Mouse (Mus musculus) neural tube, embryonic 12.5 days (tissue): ENCODE measurements at regions not wholly inside any gene's neighbourhood (a gene's known extent, or its start where the extent isn't known, plus 50 kb on each side); places are given as distances from the start of the nearest gene placed in this dataset.
A peak's percentile ranks its signal among the peaks of the same experiment; 100 is the strongest.

ENCODE experiments used
- ATAC-seq: fragments of 200-750 bp; cut with Nextera tagmentation; 2 replicates; pipeline ENCODE4 v1.8.0; 2017; ENCODE audit warnings: low read depth, mild to moderate bottlenecking, moderate TSS enrichment, moderate library complexity; ENCODE audit not compliant: low FRiP score
- H3K27ac ChIP-seq: fragments of 300-500 bp; sonication (generic); 2 replicates; pipeline ENCODE4 v1.5.1; 2016
- H3K27me3 ChIP-seq: fragments of 300-500 bp; sonication (generic); replicated peaks from 2 replicates; pipeline ENCODE4 v1.6.1; 2016; ENCODE audit warnings: mild to moderate bottlenecking
- H3K36me3 ChIP-seq: fragments of 300-500 bp; sonication (generic); 2 replicates; pipeline ENCODE4 v1.6.1; 2016; ENCODE audit warnings: mild to moderate bottlenecking
- H3K4me1 ChIP-seq: fragments of 300-500 bp; sonication (generic); 2 replicates; pipeline ENCODE4 v1.6.1; 2016
- H3K4me2 ChIP-seq: fragments of 300-500 bp; sonication (generic); replicated peaks from 2 replicates; pipeline ENCODE4 v1.6.1; 2016; ENCODE audit warnings: mild to moderate bottlenecking
- H3K4me3 ChIP-seq: fragments of 300-500 bp; sonication (generic); 2 replicates; pipeline ENCODE4 v1.5.1; 2016
- H3K9ac ChIP-seq: fragments of 300-500 bp; sonication (generic); 2 replicates; pipeline ENCODE4 v1.6.1; 2016; ENCODE audit warnings: mild to moderate bottlenecking
- H3K9me3 ChIP-seq: fragments of 300-500 bp; sonication (generic); 2 replicates; pipeline ENCODE4 v1.6.1; 2016; ENCODE audit warnings: mild to moderate bottlenecking
- WGBS: fragments of 180-500 bp; shearing (Covaris S2); methylation state at CpG from one replicate; pipeline ENCODE4 v1.1.7; 2016; 5-methylcytosine and 5-hydroxymethylcytosine counted together

DNA sequence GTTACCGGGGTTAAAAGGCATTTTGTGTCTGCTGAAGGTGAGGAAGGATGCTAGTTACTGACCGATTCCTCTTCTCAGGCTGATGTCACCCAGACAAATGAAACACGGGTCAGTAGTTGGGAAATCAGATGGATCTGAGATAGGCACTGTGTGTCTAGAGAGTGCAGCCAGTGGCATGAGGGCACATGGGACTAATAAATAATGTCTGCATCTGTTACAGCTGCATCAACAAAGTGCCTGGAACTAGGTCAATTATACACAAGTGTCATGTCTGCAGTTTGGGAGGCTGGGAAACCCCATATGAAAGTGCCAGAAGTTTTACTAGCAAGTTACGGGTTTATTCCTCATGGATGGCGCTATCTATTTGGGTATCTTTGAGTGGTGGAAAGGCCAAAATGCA is 68.8 kb downstream of the Cxcl12 start:
- no peaks in the 10 kb centered on the region for H3K36me3 ChIP-seq
- no peak for ATAC-seq
- no peaks in the 10 kb centered on the region for H3K4me1 ChIP-seq
- no peak overlapping the region for H3K4me3 ChIP-seq
- H3K27ac ChIP-seq, result no peak overlapping the region
- H3K27me3 ChIP-seq, result no peaks in the 10 kb centered on the region
- H3K4me2 ChIP-seq, result no peak overlapping the region
- 80% methylated on average over 5 of the region's 5 CpGs for WGBS
- H3K9me3 ChIP-seq, result no peaks in the 10 kb centered on the region
- no peak overlapping the region for H3K9ac ChIP-seq

DNA sequence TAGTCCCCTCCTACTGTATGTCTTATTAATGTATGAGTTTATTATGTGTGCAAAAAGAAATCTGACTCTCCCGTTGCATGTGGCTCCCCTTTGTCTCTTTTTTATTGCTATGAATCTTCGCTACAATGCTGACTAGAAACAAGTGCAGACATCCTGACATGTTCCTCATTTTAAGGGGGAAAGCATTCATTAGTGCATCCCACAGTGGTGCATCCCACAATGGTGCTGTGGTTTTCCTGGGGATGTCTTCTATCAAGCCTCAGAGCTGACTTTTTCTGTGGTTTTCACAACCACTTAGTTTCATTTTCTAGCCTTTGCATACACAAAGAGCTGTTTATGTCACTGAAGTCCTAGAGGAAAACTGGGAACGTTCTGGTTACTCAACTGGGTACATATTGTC is 72.9 kb downstream of the Cxcl12 start:
- no peaks in the 10 kb centered on the region for H3K27me3 ChIP-seq
- H3K9ac ChIP-seq, result no peak overlapping the region
- no peaks in the 10 kb centered on the region for H3K36me3 ChIP-seq
- whole genome bisulfite sequencing, result 69% methylated on average over 3 of the region's 3 CpGs
- no peak overlapping the region for H3K27ac ChIP-seq
- H3K9me3 ChIP-seq, result no peaks in the 10 kb centered on the region
- ATAC-seq, result no peak
- H3K4me3 ChIP-seq, result no peak overlapping the region
- no peak overlapping the region for H3K4me2 ChIP-seq
- no peaks in the 10 kb centered on the region for H3K4me1 ChIP-seq

DNA sequence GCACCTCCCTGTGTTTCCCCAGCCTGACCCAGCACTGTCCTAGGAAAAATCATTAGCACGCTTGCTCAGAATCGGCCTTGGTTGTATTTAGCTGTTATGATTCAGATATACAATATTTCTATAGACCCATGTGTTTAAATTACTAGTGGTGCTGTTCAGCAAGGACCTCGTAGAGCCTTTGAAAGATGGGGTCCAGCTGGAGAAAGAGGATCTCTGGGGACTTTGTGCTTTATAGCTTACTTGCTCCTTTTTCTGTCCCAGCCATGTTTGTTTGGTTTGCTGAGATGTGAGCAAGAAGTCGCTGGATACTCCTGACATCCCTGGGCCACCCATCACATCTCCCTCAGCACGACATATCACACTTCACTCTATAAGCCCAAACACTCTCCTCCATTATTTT is 77.1 kb downstream of the Cxcl12 start:
- 87% methylated on average over 5 of the region's 5 CpGs for WGBS
- Histone ChIP-seq H3K4me1 (no peaks in the 10 kb centered on the region; the same call in 1 of the 2 replicates), H3K36me3 (no peaks in the 10 kb centered on the region), H3K27ac (no peak overlapping the region), H3K9me3 (no peaks in the 10 kb centered on the region), H3K27me3 (no peaks in the 10 kb centered on the region), H3K9ac (no peak overlapping the region), H3K4me3 (no peak overlapping the region), H3K4me2 (no peak overlapping the region)
- ATAC-seq, result no peak

DNA sequence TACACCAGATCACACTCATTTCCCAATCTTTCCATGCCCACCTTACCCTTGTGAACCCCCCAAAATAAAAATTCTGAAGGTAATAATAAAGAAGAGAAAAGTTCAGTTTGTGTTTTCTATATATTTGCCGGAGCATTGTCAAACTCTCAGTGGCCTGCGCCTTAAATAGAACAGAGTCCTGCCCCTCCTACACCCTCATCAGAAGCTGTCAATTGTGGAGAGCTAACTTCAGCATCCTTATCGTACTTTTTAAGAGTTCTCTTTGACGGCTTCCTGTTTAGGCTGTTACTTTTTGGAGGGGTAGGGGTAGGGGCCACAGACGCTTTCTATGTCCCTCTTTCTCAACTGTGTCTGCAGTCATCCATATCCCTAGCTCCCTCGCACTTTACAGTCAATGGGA is 77.5 kb downstream of the Cxcl12 start:
- Histone ChIP-seq H3K36me3 (no peaks in the 10 kb centered on the region), H3K27me3 (no peaks in the 10 kb centered on the region), H3K9ac (no peak overlapping the region), H3K4me3 (no peak overlapping the region), H3K9me3 (no peaks in the 10 kb centered on the region), H3K4me1 (no peaks in the 10 kb centered on the region; the same call in 1 of the 2 replicates), H3K4me2 (no peak overlapping the region), H3K27ac (no peak overlapping the region)
- no peak for ATAC-seq
- 87% methylated on average over 6 of the region's 6 CpGs for WGBS

DNA sequence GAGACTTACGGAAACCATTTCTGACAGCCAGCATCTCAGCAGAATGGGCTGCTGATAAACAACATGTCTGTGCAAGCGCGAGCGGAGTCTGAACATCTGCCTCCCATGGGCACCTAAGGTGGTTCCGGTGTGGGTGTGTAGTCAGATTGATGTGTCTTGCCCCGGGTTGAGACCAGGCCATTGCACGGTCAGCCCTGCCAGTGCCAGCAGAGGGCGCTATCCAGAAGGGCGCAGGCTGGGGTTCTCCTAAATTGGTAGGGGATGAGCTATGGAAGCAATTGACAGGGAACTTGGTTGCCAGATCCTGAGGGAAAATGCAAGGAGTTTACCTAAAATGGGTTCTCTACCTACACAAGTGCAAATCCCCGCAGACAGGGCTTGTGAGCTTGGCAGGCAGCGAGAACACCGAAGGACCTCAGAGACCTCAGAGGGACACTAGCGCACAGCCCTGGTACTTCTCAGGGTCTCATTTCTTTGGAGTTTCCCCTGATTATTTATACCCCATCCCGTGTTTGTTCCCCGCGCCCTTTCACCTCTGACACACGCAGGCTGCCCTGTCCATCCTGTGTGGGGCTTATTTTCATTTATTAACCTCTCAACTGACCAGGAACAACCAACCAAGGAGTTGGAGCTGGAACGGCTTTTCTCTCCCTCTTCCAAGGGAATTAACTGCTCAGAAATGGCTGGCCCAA is 81.0 kb downstream of the Cxcl12 start:
- no peak for ATAC-seq
- H3K27ac ChIP-seq, result no peak overlapping the region
- WGBS, result 76% methylated on average over 18 of the region's 18 CpGs
- no peaks in the 10 kb centered on the region for H3K27me3 ChIP-seq
- no peaks in the 10 kb centered on the region; the same call in 1 of the 2 replicates for H3K4me1 ChIP-seq
- H3K36me3 ChIP-seq, result no peaks in the 10 kb centered on the region
- H3K4me3 ChIP-seq, result no peak overlapping the region
- H3K4me2 ChIP-seq, result no peak overlapping the region
- H3K9ac ChIP-seq, result no peak overlapping the region
- no peaks in the 10 kb centered on the region for H3K9me3 ChIP-seq

DNA sequence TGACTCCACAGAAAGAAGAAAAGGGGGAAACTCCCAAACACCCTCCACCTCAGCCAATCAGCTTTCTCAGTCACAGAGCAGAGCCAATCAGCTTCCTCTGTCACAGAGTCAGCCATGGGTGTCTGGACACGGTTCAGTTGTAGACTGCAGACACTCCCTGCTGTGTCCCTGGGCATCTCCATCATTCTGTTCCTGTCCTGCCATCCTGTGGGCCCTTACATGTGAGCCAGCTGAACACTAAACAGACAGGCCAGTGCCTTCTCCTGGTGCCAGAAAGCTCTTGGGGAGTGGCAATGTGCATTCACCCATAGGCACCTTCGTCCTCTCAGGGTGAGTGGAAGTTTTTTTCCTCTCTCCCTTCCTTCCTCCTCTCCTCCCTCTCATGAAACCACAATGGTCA is 81.7 kb downstream of the Cxcl12 start:
- Histone ChIP-seq H3K27ac (no peak overlapping the region), H3K27me3 (no peaks in the 10 kb centered on the region), H3K9me3 (no peaks in the 10 kb centered on the region), H3K4me1 (no peaks in the 10 kb centered on the region; the same call in 1 of the 2 replicates), H3K4me3 (no peak overlapping the region), H3K9ac (no peak overlapping the region), H3K4me2 (no peak overlapping the region), H3K36me3 (no peaks in the 10 kb centered on the region)
- WGBS, result 51% methylated on average over 2 of the region's 2 CpGs
- no peak for ATAC-seq

DNA sequence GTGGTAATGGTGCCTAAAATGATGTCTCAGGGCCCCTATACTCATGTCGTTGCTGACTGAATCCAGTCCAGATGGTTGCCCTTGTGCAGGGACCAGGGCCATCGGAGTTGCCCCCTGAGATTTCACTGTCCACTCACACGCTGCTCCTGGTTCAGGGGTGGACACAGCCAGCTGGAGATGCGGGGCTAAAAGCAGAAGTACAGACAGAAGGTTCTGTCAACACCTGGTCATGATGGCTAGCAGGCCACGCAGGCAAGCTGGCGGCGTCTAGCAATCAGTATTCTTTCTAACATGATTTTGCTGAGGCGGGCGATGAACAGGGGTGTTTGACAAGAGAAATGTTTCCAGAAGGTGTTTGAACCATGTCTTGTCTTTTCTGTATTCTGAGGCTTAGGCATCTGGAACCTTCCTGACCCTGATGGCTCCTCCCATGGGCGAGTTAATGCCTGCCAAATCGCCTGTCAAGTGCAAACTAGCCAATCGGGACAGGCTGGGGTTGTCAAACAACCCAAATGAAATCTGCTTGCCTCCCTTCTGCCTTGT is 83.1 kb downstream of the Cxcl12 start:
- H3K9ac ChIP-seq, result no peak overlapping the region
- no peaks in the 10 kb centered on the region; the same call in 1 of the 2 replicates for H3K4me1 ChIP-seq
- WGBS, result 73% methylated on average over 12 of the region's 12 CpGs
- H3K27ac ChIP-seq, result no peak overlapping the region
- ATAC-seq, result no peak
- H3K4me2 ChIP-seq, result no peak overlapping the region
- H3K27me3 ChIP-seq, result no peaks in the 10 kb centered on the region
- no peak overlapping the region for H3K4me3 ChIP-seq
- no peaks in the 10 kb centered on the region for H3K36me3 ChIP-seq
- H3K9me3 ChIP-seq, result no peaks in the 10 kb centered on the region

DNA sequence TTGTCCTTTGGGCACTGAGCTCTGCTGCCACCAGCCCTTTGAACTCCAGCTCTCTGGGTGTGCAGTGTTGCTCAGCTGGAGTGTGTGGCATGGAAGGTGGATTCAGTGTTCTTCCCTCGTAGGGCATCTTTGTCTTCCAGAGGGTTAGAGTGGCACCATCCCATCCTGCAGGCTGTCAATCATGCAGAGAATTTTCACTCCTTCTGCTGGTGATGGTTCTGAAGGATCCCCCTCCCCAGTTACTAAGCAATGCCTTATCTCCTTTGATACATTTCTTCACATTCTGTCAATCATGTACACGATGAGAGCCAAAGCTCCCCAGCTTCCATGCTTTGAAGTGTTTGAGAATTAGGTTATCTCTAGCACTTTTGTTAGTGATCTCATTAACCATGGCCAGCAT is 84.0 kb downstream of the Cxcl12 start:
- 90% methylated on average over 2 of the region's 2 CpGs for WGBS
- no peaks in the 10 kb centered on the region for H3K9me3 ChIP-seq
- no peaks in the 10 kb centered on the region; the same call in 1 of the 2 replicates for H3K4me1 ChIP-seq
- no peaks in the 10 kb centered on the region for H3K36me3 ChIP-seq
- H3K4me3 ChIP-seq, result no peak overlapping the region
- ATAC-seq, result no peak
- no peak overlapping the region for H3K9ac ChIP-seq
- no peaks in the 10 kb centered on the region for H3K27me3 ChIP-seq
- no peak overlapping the region for H3K4me2 ChIP-seq
- no peak overlapping the region for H3K27ac ChIP-seq

DNA sequence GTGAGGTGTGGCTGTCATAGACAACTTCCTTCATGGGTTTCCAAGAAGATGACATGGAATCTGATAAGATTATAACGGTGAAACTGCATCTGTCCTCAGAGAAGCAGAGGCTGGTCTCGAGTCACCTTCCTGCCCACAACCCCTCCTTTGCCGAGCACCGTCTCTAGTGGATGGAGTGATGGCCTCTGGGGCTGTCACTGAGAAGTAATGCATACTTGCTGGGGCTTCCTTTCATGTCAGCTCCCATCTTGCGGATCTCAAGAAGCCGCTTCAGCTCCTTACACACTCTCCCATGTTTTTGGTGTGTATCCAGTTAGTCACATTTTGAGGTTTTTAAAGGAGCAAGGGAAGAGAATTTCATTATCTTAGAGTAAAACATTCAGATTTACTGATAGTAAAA is 84.7 kb downstream of the Cxcl12 start:
- no peaks in the 10 kb centered on the region for H3K27me3 ChIP-seq
- H3K9ac ChIP-seq, result no peak overlapping the region
- no peaks in the 10 kb centered on the region for H3K36me3 ChIP-seq
- H3K9me3 ChIP-seq, result no peaks in the 10 kb centered on the region
- no peak overlapping the region for H3K27ac ChIP-seq
- H3K4me1 ChIP-seq, result no peaks in the 10 kb centered on the region
- no peak for ATAC-seq
- 91% methylated on average over 6 of the region's 6 CpGs for WGBS
- no peak overlapping the region for H3K4me2 ChIP-seq
- H3K4me3 ChIP-seq, result no peak overlapping the region

DNA sequence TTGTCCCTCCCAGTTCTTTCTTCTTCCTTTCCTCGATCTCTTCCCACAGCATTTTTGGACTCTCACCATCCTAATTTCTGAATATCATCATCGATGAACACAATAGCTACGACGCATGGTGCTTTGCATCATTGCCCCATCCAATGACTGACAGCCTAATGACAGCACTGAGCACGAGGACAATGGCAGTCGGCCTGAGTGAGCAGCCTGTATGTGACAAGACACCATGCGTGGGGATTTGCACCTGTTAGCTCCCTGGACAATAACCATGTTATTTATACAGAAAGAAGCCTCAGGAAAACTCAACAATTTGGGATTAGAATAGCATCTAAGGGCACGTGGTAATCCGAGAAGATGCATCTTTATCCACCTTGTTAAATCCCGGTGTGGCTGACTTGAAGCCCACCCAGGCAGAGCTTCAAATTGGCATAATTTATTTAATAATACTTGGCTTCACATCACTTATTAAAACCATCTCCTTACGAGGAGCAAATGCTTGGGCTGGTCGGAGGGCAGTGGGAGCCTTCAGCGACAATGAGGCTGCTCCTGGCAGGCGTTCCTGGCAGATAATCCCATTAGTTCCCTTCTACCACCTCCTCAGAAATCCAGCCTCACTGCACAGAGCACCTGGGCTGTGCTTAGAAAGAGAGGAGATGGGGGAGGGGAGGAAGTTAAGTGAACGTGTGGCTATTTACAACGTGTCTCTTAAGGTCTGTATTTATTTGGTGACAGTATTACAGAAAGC is 85.4 kb downstream of the Cxcl12 start:
- H3K4me3 ChIP-seq, result no peak overlapping the region
- H3K9me3 ChIP-seq, result no peaks in the 10 kb centered on the region
- 63% methylated on average over 16 of the region's 16 CpGs for WGBS
- H3K27ac ChIP-seq, result no peak overlapping the region
- H3K27me3 ChIP-seq, result no peaks in the 10 kb centered on the region
- no peaks in the 10 kb centered on the region for H3K36me3 ChIP-seq
- H3K4me2 ChIP-seq, result no peak overlapping the region
- no peaks in the 10 kb centered on the region for H3K4me1 ChIP-seq
- ATAC-seq, result no peak
- H3K9ac ChIP-seq, result no peak overlapping the region

DNA sequence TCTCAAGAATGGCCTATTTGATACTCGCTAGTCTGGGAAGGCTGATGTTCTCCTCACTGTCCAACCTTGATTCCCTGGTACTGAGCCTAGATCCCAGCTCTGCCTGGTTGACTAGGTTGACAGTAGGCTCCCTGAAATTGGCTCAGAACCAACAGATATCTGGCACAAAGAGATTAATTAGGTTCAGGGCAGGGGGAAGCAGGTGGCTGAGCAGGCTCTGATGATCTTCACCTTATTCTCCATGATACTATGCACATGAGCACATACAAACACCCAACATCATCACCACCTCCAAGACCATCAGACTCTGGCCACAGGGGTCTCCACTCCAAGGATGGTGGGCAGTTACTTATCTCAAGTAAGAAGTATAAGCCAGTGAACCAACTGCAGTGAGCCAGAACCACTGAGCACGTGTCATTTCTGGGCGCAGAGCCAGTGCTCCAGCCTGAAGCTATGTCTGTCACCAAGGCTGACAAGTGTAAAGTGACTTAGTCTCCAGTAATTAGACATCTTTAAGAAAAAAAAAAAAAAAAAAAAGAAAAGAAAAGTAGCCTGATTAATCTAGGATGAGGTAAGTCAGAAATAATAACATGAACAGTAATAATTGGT is 86.4 kb downstream of the Cxcl12 start:
- H3K4me3 ChIP-seq, result no peak overlapping the region
- no peaks in the 10 kb centered on the region for H3K4me1 ChIP-seq
- no peak overlapping the region for H3K4me2 ChIP-seq
- no peak overlapping the region for H3K27ac ChIP-seq
- no peaks in the 10 kb centered on the region for H3K27me3 ChIP-seq
- no peak overlapping the region for H3K9ac ChIP-seq
- H3K36me3 ChIP-seq, result no peaks in the 10 kb centered on the region
- no peaks in the 10 kb centered on the region for H3K9me3 ChIP-seq
- 0 out of 2 replicates have a peak, but pooled peaks have one; percentile 29 for ATAC-seq
- WGBS, result 89% methylated on average over 3 of the region's 3 CpGs

DNA sequence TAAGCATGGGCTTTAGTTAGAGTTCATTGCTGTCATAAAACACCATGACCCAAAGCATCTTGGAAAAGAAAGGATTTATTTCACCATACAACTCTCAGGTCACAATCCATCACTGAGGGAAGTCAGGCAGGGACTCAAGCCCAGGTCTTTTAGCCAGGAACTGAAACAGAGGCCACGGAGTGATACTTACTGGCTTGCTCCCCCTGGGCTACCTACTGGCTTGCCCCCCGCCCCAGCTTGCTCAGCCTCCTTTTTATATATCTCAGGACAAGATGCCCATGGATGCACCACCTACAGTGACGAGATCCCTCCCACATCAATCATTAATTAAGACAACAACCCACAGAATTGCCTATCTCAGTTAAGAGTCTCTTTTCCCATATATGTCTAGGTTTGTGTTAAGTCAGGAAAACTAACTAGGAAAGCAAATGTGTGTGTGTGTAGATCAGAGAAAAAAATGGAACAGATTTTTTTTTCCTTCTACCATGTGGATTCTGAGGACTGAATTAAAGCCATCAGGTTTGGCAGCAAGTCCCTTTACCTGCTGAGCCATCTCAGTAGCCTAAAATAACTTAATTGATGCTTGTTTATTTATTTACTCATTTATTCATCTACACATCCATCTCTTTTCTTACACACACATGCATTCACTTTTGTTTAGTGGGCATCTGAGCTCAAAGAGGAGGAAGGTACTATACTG is 87.2 kb downstream of the Cxcl12 start:
- no peak overlapping the region for H3K27ac ChIP-seq
- no peak for ATAC-seq
- no peaks in the 10 kb centered on the region for H3K4me1 ChIP-seq
- no peak overlapping the region for H3K4me3 ChIP-seq
- H3K4me2 ChIP-seq, result no peak overlapping the region
- no peaks in the 10 kb centered on the region for H3K36me3 ChIP-seq
- H3K9me3 ChIP-seq, result no peaks in the 10 kb centered on the region
- H3K9ac ChIP-seq, result no peak overlapping the region
- H3K27me3 ChIP-seq, result no peaks in the 10 kb centered on the region
- 75% methylated on average over 3 of the region's 3 CpGs for WGBS
